Mouse (Mus musculus) hematopoietic multipotent progenitor cell, adult 10-12 weeks (in vitro differentiated cells): Measurements from ENCODE around the gene Cyb5r3. TPM values are rescaled to one million over a fixed set of nuclear protein-coding genes. Genes with fewer than 3 reads are reported as not detected.

Experiments
- polyA plus RNA-seq: library from polyadenylated mRNA; stranded (reverse); fragments of >175 nt; gene quantifications from 2 replicates; pipeline ENCODE4 v1.2.3, GENCODE M21; 2012; ENCODE audit warnings: low replicate concordance

The Cyb5r3 gene
- polyA plus RNA-seq = 88.9 and 104 TPM in 2 replicates

DNA sequence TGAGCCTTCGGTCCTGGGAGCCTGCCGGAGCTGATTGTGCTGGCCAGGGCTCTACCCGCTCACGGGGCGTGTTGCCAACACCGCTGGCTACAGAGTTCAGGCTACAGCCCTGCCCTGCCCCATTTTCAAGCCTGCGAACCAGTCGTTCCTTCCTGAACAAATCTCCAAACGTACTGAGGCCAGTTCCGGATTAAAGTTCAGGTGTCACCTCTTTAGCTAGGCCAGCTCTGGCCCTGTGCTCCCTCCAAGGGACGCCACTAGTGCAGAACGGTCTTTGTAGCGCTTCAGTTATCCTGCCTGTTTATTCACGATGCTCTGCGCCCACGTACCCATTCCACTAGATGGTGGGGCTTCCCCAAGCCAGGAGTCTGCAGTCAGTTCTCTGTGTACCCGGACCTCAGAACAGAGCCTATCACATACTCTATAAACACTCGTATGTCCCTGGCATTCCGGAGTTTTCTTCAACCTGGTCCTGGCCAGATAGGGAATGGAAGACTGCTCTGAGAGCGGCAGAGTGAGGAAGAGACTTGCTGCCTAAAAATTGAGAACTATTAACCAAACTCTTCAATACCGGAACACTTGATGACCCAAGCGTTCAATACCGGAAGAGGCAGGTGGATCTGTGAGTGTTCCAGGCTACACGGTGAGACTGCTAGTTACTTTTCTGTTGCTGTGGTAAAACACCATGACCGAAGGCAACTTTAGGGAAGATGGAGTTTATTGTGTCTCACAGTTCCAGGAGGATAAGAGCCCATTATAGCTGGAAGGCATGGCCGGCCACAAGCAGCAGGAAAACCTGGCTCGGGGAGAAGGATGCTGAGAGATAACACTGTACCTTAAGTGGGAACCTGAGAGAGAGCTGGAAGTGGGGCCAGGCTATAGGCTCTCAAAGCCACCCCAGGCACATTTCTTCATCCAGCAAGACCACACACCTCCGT, at the start of gene Cyb5r3:
Gene Cyb5r3 (minus strand): TSS at position 101 of the 938 bp plus-strand sequence.

DNA sequence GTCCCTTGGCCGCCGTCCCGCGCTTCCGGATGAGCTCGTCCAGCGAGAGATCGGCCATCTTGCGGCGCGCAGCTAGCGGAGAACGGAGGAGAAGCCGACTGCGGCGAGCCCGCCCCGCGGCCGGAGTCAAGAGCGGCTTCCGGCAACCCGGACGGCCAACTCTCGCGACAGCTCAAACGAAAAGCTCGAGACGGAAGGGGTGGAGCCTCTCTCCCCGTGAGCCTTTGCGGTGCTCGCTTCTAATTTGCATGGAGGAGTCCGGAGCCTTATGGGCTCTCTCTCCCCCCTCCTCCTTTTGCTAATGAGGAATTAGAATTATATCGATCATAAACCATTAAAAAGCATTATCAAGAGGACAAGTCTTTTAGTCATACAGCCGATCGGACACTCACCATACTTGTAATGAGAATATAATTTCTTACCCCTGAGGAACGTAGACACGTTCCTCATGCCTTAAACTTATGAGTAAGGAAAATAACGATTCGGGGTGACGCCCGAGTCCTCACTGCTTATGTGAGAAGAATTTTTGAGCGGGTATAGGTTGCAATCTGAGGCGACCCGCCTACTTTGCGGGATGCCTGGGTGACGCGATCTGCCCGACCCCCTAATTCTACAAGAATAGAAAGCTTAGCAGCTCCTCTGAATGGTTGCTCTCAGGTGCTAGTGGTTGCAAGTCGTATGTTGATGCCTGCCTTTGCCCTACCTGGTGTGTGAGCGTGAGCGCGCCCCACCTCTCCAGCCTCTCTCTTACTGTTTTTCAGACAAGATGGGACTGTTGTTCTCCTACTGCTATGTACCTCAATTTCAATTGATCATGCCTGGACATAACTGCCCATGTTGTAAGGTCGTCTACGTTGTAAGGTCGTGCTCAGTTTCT, 23.0 kb downstream of the Cyb5r3 start, which contains the start of gene Poldip3:
Gene Poldip3 (minus strand): TSS at position 189 of the 877 bp plus-strand sequence.

DNA sequence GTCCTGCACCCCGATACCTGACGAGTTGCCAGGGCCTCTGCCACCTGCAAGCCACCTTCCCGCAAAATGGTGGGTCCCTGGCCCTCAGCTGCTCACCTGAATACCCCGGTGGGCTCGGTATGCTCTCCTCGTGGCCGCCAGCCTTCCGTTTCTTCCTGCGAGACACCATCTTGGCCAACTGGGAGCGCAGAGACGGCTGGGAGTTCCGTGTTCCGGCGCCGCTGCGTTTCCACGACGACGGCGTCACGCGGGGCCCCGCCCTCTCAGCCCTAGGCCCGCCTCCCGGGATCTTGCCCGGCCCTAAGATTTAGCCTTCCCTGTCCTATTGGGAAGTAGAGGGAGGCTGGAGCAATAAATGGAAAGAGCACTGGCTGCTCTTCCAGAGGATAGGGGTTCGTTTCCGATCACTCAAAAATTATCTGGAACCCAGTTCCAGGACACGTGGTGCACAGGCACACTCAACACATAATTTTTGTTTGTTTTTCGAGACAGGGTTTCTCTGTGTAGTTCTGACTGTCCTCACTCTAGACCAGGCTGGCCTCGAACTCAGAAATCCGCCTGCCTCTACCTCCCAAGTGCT, 49.7 kb downstream of the Cyb5r3 start, which contains the start of gene Rrp7a:
Gene Rrp7a (minus strand): TSS at position 236 of the 580 bp plus-strand sequence.

Other genes starting within 250 kb of the Cyb5r3 start
- 28.1 and 42.2 TPM in 2 replicates for gene Tcf20, start 184.7 kb downstream of the Cyb5r3 start, polyA plus RNA-seq
- gene Nfam1, start 139.3 kb downstream of the Cyb5r3 start, polyA plus RNA-seq = 20.4 and 30.4 TPM in 2 replicates
- gene Serhl, start 83.1 kb downstream of the Cyb5r3 start, polyA plus RNA-seq = 4.6 and 9.9 TPM in 2 replicates
- gene Rrp7a, start 49.8 kb downstream of the Cyb5r3 start, polyA plus RNA-seq = 49.1 and 97.8 TPM in 2 replicates
- 125 and 195 TPM in 2 replicates for gene Poldip3, start 23.2 kb downstream of the Cyb5r3 start, polyA plus RNA-seq
- gene A4galt, start 79.2 kb upstream of the Cyb5r3 start, polyA plus RNA-seq = 2.2 and 8.8 TPM in 2 replicates
- 4.6 and 10.4 TPM in 2 replicates for gene Arfgap3, start 177.7 kb upstream of the Cyb5r3 start, polyA plus RNA-seq